Mouse (Mus musculus) small intestine, adult 2 months (tissue): Measurements from ENCODE around the gene Zswim2. TPM values are rescaled to one million over a fixed set of nuclear protein-coding genes. Genes with fewer than 3 reads are reported as not detected.

Experiments used
- H3K27ac ChIP-seq: fragments of 200-500 bp; 2 replicates; pipeline ENCODE4 v1.5.1; 2012; ENCODE audit warnings: low read depth, low read length, control low read depth, inconsistent platforms; ENCODE audit not compliant: insufficient read depth
- H3K27me3 ChIP-seq: fragments of 200-500 bp; 2 replicates; pipeline ENCODE4 v1.6.1; 2012; ENCODE audit warnings: mild to moderate bottlenecking, moderate library complexity, low read length, inconsistent platforms; ENCODE audit not compliant: control insufficient read depth, insufficient read depth
- H3K36me3 ChIP-seq: fragments of 200-500 bp; 2 replicates; pipeline ENCODE4 v1.6.1; 2012; ENCODE audit warnings: mild to moderate bottlenecking, low read length, control low read depth, inconsistent platforms; ENCODE audit not compliant: control insufficient read depth, insufficient read depth
- H3K4me1 ChIP-seq: fragments of 200-500 bp; 2 replicates; pipeline ENCODE4 v1.6.1; 2012; ENCODE audit warnings: low read length, inconsistent platforms, mixed read lengths; ENCODE audit not compliant: control insufficient read depth, insufficient read depth, insufficient read length
- H3K4me3 ChIP-seq: fragments of 200-500 bp; 2 replicates; pipeline ENCODE4 v1.5.1; 2012; ENCODE audit warnings: low read depth, mild to moderate bottlenecking, control low read depth, inconsistent platforms, low read length, moderate library complexity
- CTCF ChIP-seq: fragments of 200-500 bp; IDR thresholded peaks from 2 replicates; pipeline ENCODE4 v1.5.1; 2012; ENCODE audit warnings: low read depth, mild to moderate bottlenecking, control low read depth, inconsistent platforms, low read length, moderate library complexity, mixed read lengths; ENCODE audit not compliant: insufficient replicate concordance, insufficient read length; ENCODE audit errors: extremely low read depth
- POLR2A ChIP-seq: fragments of 200-500 bp; IDR thresholded peaks from 2 replicates; pipeline ENCODE4 v1.6.1; 2012; ENCODE audit warnings: low read depth, mild to moderate bottlenecking, control low read depth, inconsistent platforms, low read length, moderate library complexity
- WGBS: fragments of 180-500 bp; shearing (Covaris S2); methylation state at CpG from one replicate; pipeline ENCODE4 v1.1.7; 2018; 5-methylcytosine and 5-hydroxymethylcytosine counted together
- polyA plus RNA-seq: library from polyadenylated mRNA; depleted of rRNA; stranded (reverse); fragments of >200 nt; gene quantifications from 2 replicates; pipeline ENCODE4 v1.2.3, GENCODE M21; 2012; rRNA removed

Zswim2 gene
- polyA plus RNA-seq, 1 experiment, result not detected

- Histone ChIP-seq H3K4me1 (no peaks in the 10 kb centered on the region), H3K4me3 (no peak overlapping the region), H3K27me3 (no peaks in the 10 kb centered on the region), H3K36me3 (no peaks in the 10 kb centered on the region), H3K27ac (no peak overlapping the region)
- TF ChIP-seq CTCF (no peak), POLR2A (no peak)
- 50% methylated on average over 4 of the region's 4 CpGs for WGBS
Observed at GRCm38 (mm10) chr2:83941792-83942191, 764 bp upstream of the Zswim2 start.

GRCm38 (mm10) chr2:83941378-83941777 lies 350 bp upstream of the Zswim2 start:
- TF ChIP-seq CTCF, result no peak
- TF ChIP-seq POLR2A, result no peak
- H3K27ac ChIP-seq, result no peak overlapping the region
- no peaks in the 10 kb centered on the region for H3K4me1 ChIP-seq
- WGBS, result 42% methylated on average over 3 of the region's 3 CpGs
- H3K36me3 ChIP-seq, result no peaks in the 10 kb centered on the region
- H3K27me3 ChIP-seq, result no peaks in the 10 kb centered on the region
- no peak overlapping the region for H3K4me3 ChIP-seq

- WGBS, result 60% methylated on average over 2 of the region's 2 CpGs
- no peak overlapping the region for H3K4me3 ChIP-seq
- no peaks in the 10 kb centered on the region for H3K4me1 ChIP-seq
- no peaks in the 10 kb centered on the region for H3K36me3 ChIP-seq
- no peaks in the 10 kb centered on the region for H3K27me3 ChIP-seq
- TF ChIP-seq CTCF (no peak), POLR2A (no peak)
- H3K27ac ChIP-seq, result no peak overlapping the region
Observed at GRCm38 (mm10) chr2:83929478-83930088, 11.4 kb downstream of the Zswim2 start.

- Histone ChIP-seq H3K4me3 (no peak overlapping the region), H3K27ac (no peak overlapping the region), H3K4me1 (no peaks in the 10 kb centered on the region), H3K27me3 (no peaks in the 10 kb centered on the region), H3K36me3 (no peaks in the 10 kb centered on the region)
- WGBS, result 54% methylated on average over 2 of the region's 2 CpGs
- TF ChIP-seq CTCF, result no peak
Observed at GRCm38 (mm10) chr2:83901896-83902540, 39.0 kb downstream of the Zswim2 start.

- WGBS, result 78% methylated on average over 2 of the region's 2 CpGs
- no peaks in the 10 kb centered on the region for H3K4me1 ChIP-seq
- H3K27me3 ChIP-seq, result no peaks in the 10 kb centered on the region
- no peaks in the 10 kb centered on the region for H3K36me3 ChIP-seq
- no peak overlapping the region for H3K27ac ChIP-seq
- H3K4me3 ChIP-seq, result no peak overlapping the region
- TF ChIP-seq CTCF, result no peak
- TF ChIP-seq POLR2A, result no peak
Observed at GRCm38 (mm10) chr2:83893701-83894100, 47.3 kb downstream of the Zswim2 start.

GRCm38 (mm10) chr2:83883850-83884420 lies 57.1 kb downstream of the Zswim2 start:
- Histone ChIP-seq H3K4me1 (no peaks in the 10 kb centered on the region), H3K27ac (no peak overlapping the region), H3K36me3 (no peaks in the 10 kb centered on the region), H3K27me3 (no peaks in the 10 kb centered on the region), H3K4me3 (no peak overlapping the region)
- TF ChIP-seq POLR2A (no peak), CTCF (no peak)
- 69% methylated on average over 6 of the region's 6 CpGs for WGBS

Other genes starting within 250 kb of the Zswim2 start
- gene Itgav, start 216.8 kb downstream of the Zswim2 start, polyA plus RNA-seq, result 36.1 and 43.9 TPM in 2 replicates
- 0.14 and 0.39 TPM in 2 replicates for gene Fam171b, start 128.6 kb downstream of the Zswim2 start, polyA plus RNA-seq
- gene Gm13698, start 14.5 kb upstream of the Zswim2 start, polyA plus RNA-seq, result not detected in 2 replicates
- not detected in 2 replicates for gene Gm13693, start 20.3 kb upstream of the Zswim2 start, polyA plus RNA-seq
- not detected in 2 replicates for gene Gm13695, start 26.1 kb upstream of the Zswim2 start, polyA plus RNA-seq
- gene Gm13696, start 31.9 kb upstream of the Zswim2 start, polyA plus RNA-seq, result not detected in 2 replicates
- not detected in 2 replicates for gene Gm13694, start 37.7 kb upstream of the Zswim2 start, polyA plus RNA-seq
- not detected in 2 replicates for gene Gm13697, start 43.5 kb upstream of the Zswim2 start, polyA plus RNA-seq
- gene Gm13691, start 49.3 kb upstream of the Zswim2 start, polyA plus RNA-seq, result not detected in 2 replicates